Comparison of ENCODE assay signal across 16 mouse cellular contexts in genomic region chr2:167886485-167886884, GRCm38 (mm10). TPM values are rescaled to one million over a fixed set of nuclear protein-coding genes. Genes with fewer than 3 reads are reported as not detected.
A peak's percentile ranks its signal among the peaks of the same experiment; 100 is the strongest.
DNase-seq lines count a peak whose midpoint lies in the region; ATAC-seq and TF ChIP-seq lines count a peak whose summit lies in the region.
"Had no signal": no experiment of that assay in that cellular context is flagged by ENCODE, and none has a peak within 500 bp of the region (broad histone marks: within the 10 kb centered on the region; RNA-seq: fewer than 3 reads in every experiment).

No protein-coding gene starts in this region.

- WGBS in lung, adult 2 months: 48% methylated on average over 7 of the region's 7 CpGs
- 74% methylated on average over 7 of the region's 7 CpGs for WGBS in stomach, postnatal 0 days
- 74% methylated on average over 7 of the region's 7 CpGs for WGBS in kidney, adult 2 months

- peak; percentile 11; the same call in 1 of the 2 replicates for TF ChIP-seq CTCF in lung, adult 2 months (IDR thresholded peaks at IDR 0.05; ENCODE audit: insufficient read depth, low read length)
- peak; percentile 42 for TF ChIP-seq CTCF in stomach, postnatal 0 days (IDR thresholded peaks at IDR 0.05; ENCODE audit: low read depth)
- TF ChIP-seq CTCF in kidney, adult 2 months (conservative IDR thresholded peaks at IDR 0.05; ENCODE audit: insufficient read depth, insufficient read length, low read depth, low read length): no peak

- peak; percentile 23 for DNase-seq in CD4-positive, CD25-positive, alpha-beta regulatory T cell, adult 2 months (ENCODE audit: low read depth, low spot score)
- no peak for DNase-seq in lung, adult 2 months
- no peak for DNase-seq in lung, postnatal 10 days
- peak; percentile 42 for DNase-seq in induced T-regulatory cell, adult 2 months (ENCODE audit: low read depth)
- no peak for DNase-seq in stomach, postnatal 0 days (ENCODE audit: low spot score)
- DNase-seq in cerebellum, adult 11 months: no peak
- DNase-seq in kidney, adult 2 months: no peak
- DNase-seq: adrenal gland, postnatal 36 days; cerebellum, adult 11-12 months; layer of hippocampus, adult 9-11 months; right cerebral cortex, postnatal 25 days had no signal

- H3K36me3 ChIP-seq in stomach, postnatal 0 days (ENCODE audit: control insufficient read depth, insufficient read depth, low read length): no peaks in the 10 kb centered on the region
- no peaks in the 10 kb centered on the region for H3K36me3 ChIP-seq in kidney, adult 2 months (ENCODE audit: control insufficient read depth, insufficient read depth, low read length)
- H3K36me3 ChIP-seq: forebrain, embryonic 12.5 days; G1E; hindbrain, embryonic 13.5 days; kidney, embryonic 15.5 days had no signal

- no peak for TF ChIP-seq POLR2A in lung, adult 2 months (IDR thresholded peaks at IDR 0.05; ENCODE audit: borderline replicate concordance, extremely low read depth, low read depth, low read length)
- TF ChIP-seq POLR2A in kidney, adult 2 months (IDR thresholded peaks at IDR 0.05; ENCODE audit: low read depth, low read length): no peak

- no peak overlapping the region for H3K4me3 ChIP-seq in lung, adult 2 months (replicated peaks; ENCODE audit: extremely low read depth, low read depth, low read length)
- no peak overlapping the region for H3K4me3 ChIP-seq in stomach, postnatal 0 days (ENCODE audit: low read depth, low read length)
- H3K4me3 ChIP-seq in kidney, adult 2 months (ENCODE audit: insufficient read depth, low read depth, low read length): no peak overlapping the region
- H3K4me3 ChIP-seq: forebrain, embryonic 12.5 days; hindbrain, embryonic 13.5 days; kidney, embryonic 15.5 days had no signal

- H3K4me1 ChIP-seq in lung, adult 2 months (ENCODE audit: control insufficient read depth, insufficient read depth, low read length): peaks cover 7% of the 10 kb centered on the region
- no peaks in the 10 kb centered on the region for H3K4me1 ChIP-seq in stomach, postnatal 0 days (replicated peaks; ENCODE audit: control insufficient read depth, insufficient read depth)
- peaks cover 3% of the 10 kb centered on the region; the same call in 1 of the 2 replicates for H3K4me1 ChIP-seq in kidney, adult 2 months (ENCODE audit: control insufficient read depth, insufficient read depth, low read length)

- H3K4me2 ChIP-seq in stomach, postnatal 0 days (replicated peaks; ENCODE audit: low read depth): no peak overlapping the region
- H3K4me2 ChIP-seq: forebrain, embryonic 12.5 days; hindbrain, embryonic 13.5 days; kidney, embryonic 15.5 days had no signal

- TF ChIP-seq EP300 in stomach, postnatal 0 days (optimal IDR thresholded peaks at IDR 0.05): no peak

- no peak for ATAC-seq in CD4-positive, CD25-positive, alpha-beta regulatory T cell, adult 4 months
- 0 out of 2 replicates have a peak, but pooled peaks have one; percentile 8 for ATAC-seq in stomach, postnatal 0 days (ENCODE audit: low FRiP score, low TSS enrichment)

- no peaks in the 10 kb centered on the region for H3K9me3 ChIP-seq in stomach, postnatal 0 days (ENCODE audit: control insufficient read depth, low read length)
- H3K9me3 ChIP-seq: hindbrain, embryonic 13.5 days; kidney, embryonic 15.5 days had no signal

- no peaks in the 10 kb centered on the region for H3K27me3 ChIP-seq in stomach, postnatal 0 days (ENCODE audit: control insufficient read depth, insufficient read depth, low read length)
- H3K27me3 ChIP-seq in kidney, adult 2 months (replicated peaks; ENCODE audit: control insufficient read depth, insufficient read depth, low read length): no peaks in the 10 kb centered on the region
- H3K27me3 ChIP-seq: kidney, embryonic 15.5 days had no signal

- no peak overlapping the region for H3K9ac ChIP-seq in stomach, postnatal 0 days (ENCODE audit: low read length)
- H3K9ac ChIP-seq: forebrain, embryonic 12.5 days; hindbrain, embryonic 13.5 days; kidney, embryonic 15.5 days had no signal

- H3K27ac ChIP-seq in stomach, postnatal 0 days (replicated peaks): no peak overlapping the region
- no peak overlapping the region for H3K27ac ChIP-seq in kidney, adult 2 months (ENCODE audit: insufficient read depth, low read depth, low read length)
- H3K27ac ChIP-seq: forebrain, embryonic 12.5 days; hindbrain, embryonic 13.5 days; kidney, embryonic 15.5 days had no signal

RNA-seq across cellular contexts. Expression of gene Ptpn1, which starts 45.4 kb away (rescaled TPM):
- polyA plus RNA-seq in CD4-positive, CD25-positive, alpha-beta regulatory T cell, adult 4 months (2017; shearing (Covaris generic)): 100 to 1,000 TPM in 1 of 2 experiments, 10 to 100 TPM in 1; 99.2 to 126 TPM
- polyA plus RNA-seq in lung, adult 2 months (2012; rRNA removed): 65.9 and 69.9 TPM in 2 replicates
- 51.1 and 51.3 TPM in 2 replicates for polyA plus RNA-seq in stomach, postnatal 0 days (2015; fragmentation: Nextera tagmentation; extraction: Ambion mirVana)
- 29.9 and 31.0 TPM in 2 replicates for polyA plus RNA-seq in kidney, adult 2 months (2012; rRNA removed)

Comparison
In these comparisons a context has a peak if more than half of its experiments do, and no peak if none do; other contexts are left out.
1. DNase-seq: peak in CD4-positive, CD25-positive, alpha-beta regulatory T cell, adult 2 months (single experiment) and induced T-regulatory cell, adult 2 months (single experiment); none in lung, adult 2 months (single experiment), lung, postnatal 10 days (single experiment), stomach, postnatal 0 days (single experiment), cerebellum, adult 11 months (single experiment) and kidney, adult 2 months (single experiment).